In the genomic region with DNA sequence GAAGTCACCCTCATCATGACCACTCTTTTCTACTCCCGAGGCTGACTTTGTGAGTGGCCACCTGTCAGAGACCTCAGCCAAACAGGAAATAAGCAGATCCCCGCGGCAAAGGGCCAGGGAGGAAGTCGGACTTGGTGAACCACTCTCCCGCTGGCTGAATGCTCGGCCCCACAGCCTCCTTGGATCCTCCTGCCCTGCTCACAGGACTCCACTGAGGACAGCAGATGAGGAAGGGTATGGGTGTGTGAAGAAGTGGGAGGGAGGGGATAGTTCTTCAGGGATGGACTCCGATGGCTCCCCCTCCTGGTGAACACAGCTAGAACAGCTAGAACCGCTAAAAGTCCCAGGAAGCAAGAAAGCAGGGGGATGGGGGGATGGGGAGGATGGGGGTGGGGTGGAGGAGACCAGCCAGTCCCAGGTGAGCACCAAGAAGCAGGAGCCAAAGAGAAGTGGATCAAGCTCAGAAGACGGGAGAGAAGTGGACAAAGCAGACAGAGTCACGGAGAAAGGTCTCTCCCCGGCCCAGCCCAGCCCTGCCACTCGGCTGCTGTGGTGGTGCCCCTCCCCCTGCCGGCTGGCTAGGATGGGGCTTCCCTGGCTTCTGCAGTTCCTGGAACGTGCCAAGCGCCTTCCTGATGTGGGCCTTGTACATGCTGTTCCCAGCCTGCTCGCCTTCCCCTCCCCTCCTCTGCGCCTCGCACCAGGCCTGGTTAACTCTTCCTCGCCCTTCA, we compare ENCODE assay signal across 8 mouse cellular contexts. TPM values are rescaled to one million over a fixed set of nuclear protein-coding genes. Genes with fewer than 3 reads are reported as not detected.
DNase-seq lines count a peak whose midpoint lies in the region; ATAC-seq lines count a peak whose summit lies in the region.

No protein-coding gene starts in this region.

- peaks cover 45% of the 10 kb centered on the region for H3K4me1 ChIP-seq in hindbrain, embryonic 10.5 days (replicated peaks)

- H3K36me3 ChIP-seq in hindbrain, embryonic 10.5 days: peaks cover 41% of the 10 kb centered on the region

- no peak for ATAC-seq in inflammation-experienced regulatory T-cells, adult 6 months

- 15% methylated on average over 19 of the region's 19 CpGs for WGBS in hindbrain, embryonic 10.5 days

- H3K4me3 ChIP-seq in hindbrain, embryonic 10.5 days: peak overlapping the region; percentile 36

- H3K27me3 ChIP-seq in hindbrain, embryonic 10.5 days (ENCODE audit: insufficient read depth, poor library complexity, severe bottlenecking): no peaks in the 10 kb centered on the region

- no peaks in the 10 kb centered on the region for H3K9me3 ChIP-seq in hindbrain, embryonic 10.5 days

- peak; percentile 83 for DNase-seq in R1 (ENCODE audit: low read depth, low spot score)
- DNase-seq in cerebellum, adult 8-10 months: peak; percentile 28
- peak; percentile 54 to 69 for DNase-seq in frontal cortex, postnatal 10 days (ENCODE audit: low spot score in 2 of 2)
- peak; percentile 71 for DNase-seq in hindbrain, embryonic 10.5 days (ENCODE audit: low spot score)
- DNase-seq in layer of hippocampus, postnatal 10 days (ENCODE audit: low spot score in 2 of 2): peak; percentile 69 to 72
- DNase-seq in lung, postnatal 14 days: peak; percentile 91
- DNase-seq in right cerebral cortex, postnatal 10 days (ENCODE audit: low spot score in 2 of 2): peak; percentile 77 to 83

- peak overlapping the region; percentile 86 for H3K27ac ChIP-seq in hindbrain, embryonic 10.5 days

RNA-seq across cellular contexts. Expression of a gene that starts 57.9 kb away (rescaled TPM):
- polyA plus RNA-seq in hindbrain, embryonic 10.5 days (2016; fragmentation: Nextera tagmentation; extraction: Ambion mirVana): 2.1 and 2.3 TPM in 2 replicates
- total RNA-seq in layer of hippocampus, postnatal 10 days (2021): 10 to 100 TPM; 24.9 to 25.9 TPM
- polyA plus RNA-seq in inflammation-experienced regulatory T-cells, adult 6 months (2017; shearing (Covaris generic)): 1 to 10 TPM; 1.1 to 2.8 (median 2.0) TPM

Comparison
In these comparisons a context has a peak if more than half of its experiments do, and no peak if none do; other contexts are left out.
1. DNase-seq: peak in every context shown above with its lines; median percentile 91 in lung, postnatal 14 days; 83 in R1; 80 in right cerebral cortex, postnatal 10 days; 71 in hindbrain, embryonic 10.5 days; 70 in layer of hippocampus, postnatal 10 days; 62 in frontal cortex, postnatal 10 days; 28 in cerebellum, adult 8-10 months.